Mouse (Mus musculus) embryonic facial prominence, embryonic 13.5 days (tissue): ENCODE measurements around the gene Slc5a1. TPM values are rescaled to one million over a fixed set of nuclear protein-coding genes. Genes with fewer than 3 reads are reported as not detected.

Experiments used
- ATAC-seq: fragments of 200-750 bp; cut with Nextera tagmentation; 2 replicates; pipeline ENCODE4 v1.8.0; 2017; ENCODE audit warnings: low read depth; ENCODE audit not compliant: insufficient number of reproducible peaks, insufficient read depth, low FRiP score, low TSS enrichment
- H3K27ac ChIP-seq: fragments of 300-500 bp; sonication (generic); 2 replicates; pipeline ENCODE4 v1.5.1; 2015; ENCODE audit warnings: moderate library complexity, mild to moderate bottlenecking, inconsistent platforms
- H3K27me3 ChIP-seq: fragments of 300-500 bp; sonication (generic); 2 replicates; pipeline ENCODE4 v1.6.1; 2015; ENCODE audit warnings: mild to moderate bottlenecking, inconsistent platforms
- H3K36me3 ChIP-seq: fragments of 300-500 bp; sonication (generic); 2 replicates; pipeline ENCODE4 v1.6.1; 2015; ENCODE audit warnings: mild to moderate bottlenecking, inconsistent platforms
- H3K4me1 ChIP-seq: fragments of 300-500 bp; sonication (generic); 2 replicates; pipeline ENCODE4 v1.6.1; 2015; ENCODE audit warnings: inconsistent platforms
- H3K4me2 ChIP-seq: fragments of 300-500 bp; sonication (generic); 2 replicates; pipeline ENCODE4 v1.6.1; 2015; ENCODE audit warnings: moderate library complexity, mild to moderate bottlenecking, inconsistent platforms
- H3K4me3 ChIP-seq: fragments of 300-500 bp; sonication (generic); 2 replicates; pipeline ENCODE4 v1.5.1; 2015; ENCODE audit warnings: mild to moderate bottlenecking, inconsistent platforms
- H3K9ac ChIP-seq: fragments of 300-500 bp; sonication (generic); 2 replicates; pipeline ENCODE4 v1.6.1; 2015; ENCODE audit warnings: mild to moderate bottlenecking, inconsistent platforms
- H3K9me3 ChIP-seq: fragments of 300-500 bp; sonication (generic); 2 replicates; pipeline ENCODE4 v1.6.1; 2016; ENCODE audit warnings: inconsistent platforms
- WGBS: fragments of 180-500 bp; shearing (Covaris S2); methylation state at CpG from one replicate; pipeline ENCODE4 v1.1.7; 2015; ENCODE audit warnings: mixed read lengths; 5-methylcytosine and 5-hydroxymethylcytosine counted together
- polyA plus RNA-seq: library from polyadenylated mRNA; unstranded; fragments of >200 nt; fragmentation: Nextera tagmentation; extraction: Ambion mirVana; gene quantifications from 2 replicates; pipeline ENCODE4 v1.2.1, GENCODE M21; 2015

Gene Slc5a1
- polyA plus RNA-seq, 1 experiment from 2014 or later, result 0.13 TPM

GRCm38 (mm10) chr5:33107056-33107455 lies 3.0 kb downstream of the Slc5a1 start:
- no peak overlapping the region for H3K4me3 ChIP-seq
- H3K9ac ChIP-seq, result no peak overlapping the region
- no peaks in the 10 kb centered on the region for H3K9me3 ChIP-seq
- no peaks in the 10 kb centered on the region for H3K36me3 ChIP-seq
- WGBS, result 73% methylated on average over 6 of the region's 6 CpGs
- ATAC-seq, result no peak
- no peak overlapping the region for H3K27ac ChIP-seq
- peaks cover 11% of the 10 kb centered on the region; the same call in 1 of the 2 replicates for H3K4me1 ChIP-seq
- no peak overlapping the region for H3K4me2 ChIP-seq
- H3K27me3 ChIP-seq, result peaks cover 43% of the 10 kb centered on the region

- Histone ChIP-seq H3K27me3 (peaks cover 35% of the 10 kb centered on the region), H3K9ac (no peak overlapping the region), H3K9me3 (no peaks in the 10 kb centered on the region), H3K36me3 (no peaks in the 10 kb centered on the region), H3K27ac (no peak overlapping the region), H3K4me2 (no peak overlapping the region), H3K4me3 (no peak overlapping the region), H3K4me1 (peaks cover 9% of the 10 kb centered on the region; the same call in 1 of the 2 replicates)
- 60% methylated on average over 14 of the region's 14 CpGs for WGBS
- no peak for ATAC-seq
These were observed 3.9 kb downstream of the Slc5a1 start for GRCm38 (mm10) chr5:33107778-33108405.

- Histone ChIP-seq H3K9me3 (no peaks in the 10 kb centered on the region), H3K9ac (no peak overlapping the region)
- ATAC-seq, result no peak
These were observed 17.9 kb downstream of the Slc5a1 start for GRCm38 (mm10) chr5:33121871-33122315.

GRCm38 (mm10) chr5:33123658-33124057 lies 19.6 kb downstream of the Slc5a1 start:
- 73% methylated on average over 3 of the region's 3 CpGs for WGBS
- no peak for ATAC-seq
- H3K4me1 ChIP-seq, result no peaks in the 10 kb centered on the region
- no peak overlapping the region for H3K4me2 ChIP-seq
- H3K36me3 ChIP-seq, result no peaks in the 10 kb centered on the region
- no peak overlapping the region for H3K4me3 ChIP-seq
- no peak overlapping the region for H3K9ac ChIP-seq
- H3K9me3 ChIP-seq, result no peaks in the 10 kb centered on the region
- no peaks in the 10 kb centered on the region for H3K27me3 ChIP-seq
- H3K27ac ChIP-seq, result no peak overlapping the region

More at GRCm38 (mm10) chr5:33121871-33122315, 17.9 kb downstream of the Slc5a1 start:
- Histone ChIP-seq H3K27me3 (no peaks in the 10 kb centered on the region), H3K4me3 (no peak overlapping the region), H3K27ac (no peak overlapping the region), H3K4me1 (peaks cover 10% of the 10 kb centered on the region), H3K4me2 (no peak overlapping the region), H3K36me3 (no peaks in the 10 kb centered on the region)
- 51% methylated on average over 4 of the region's 4 CpGs for WGBS

- H3K4me3 ChIP-seq, result no peak overlapping the region
- no peak overlapping the region for H3K27ac ChIP-seq
- no peaks in the 10 kb centered on the region for H3K9me3 ChIP-seq
- H3K9ac ChIP-seq, result no peak overlapping the region
- no peak for ATAC-seq
- no peaks in the 10 kb centered on the region for H3K36me3 ChIP-seq
- H3K4me2 ChIP-seq, result no peak overlapping the region
- no peaks in the 10 kb centered on the region for H3K4me1 ChIP-seq
- H3K27me3 ChIP-seq, result no peaks in the 10 kb centered on the region
- WGBS, result 87% methylated on average over 4 of the region's 4 CpGs
These were observed 21.3 kb downstream of the Slc5a1 start for GRCm38 (mm10) chr5:33125318-33125717.

GRCm38 (mm10) chr5:33134132-33134531 lies 30.1 kb downstream of the Slc5a1 start:
- H3K4me2 ChIP-seq, result no peak overlapping the region
- WGBS, result 90% methylated on average over 4 of the region's 4 CpGs
- H3K27me3 ChIP-seq, result no peaks in the 10 kb centered on the region
- H3K4me3 ChIP-seq, result no peak overlapping the region
- ATAC-seq, result no peak
- no peak overlapping the region for H3K27ac ChIP-seq
- H3K9ac ChIP-seq, result no peak overlapping the region
- no peaks in the 10 kb centered on the region for H3K9me3 ChIP-seq
- H3K4me1 ChIP-seq, result no peaks in the 10 kb centered on the region
- no peaks in the 10 kb centered on the region for H3K36me3 ChIP-seq

- no peak for ATAC-seq
These were observed 31.6 kb downstream of the Slc5a1 start for GRCm38 (mm10) chr5:33135611-33136010.

GRCm38 (mm10) chr5:33142790-33143455 lies 38.9 kb downstream of the Slc5a1 start:
- no peaks in the 10 kb centered on the region for H3K4me1 ChIP-seq
- no peak overlapping the region for H3K4me3 ChIP-seq
- no peaks in the 10 kb centered on the region for H3K36me3 ChIP-seq
- H3K9ac ChIP-seq, result no peak overlapping the region
- H3K9me3 ChIP-seq, result no peaks in the 10 kb centered on the region
- H3K4me2 ChIP-seq, result no peak overlapping the region
- 0 out of 2 replicates have a peak, but pooled peaks cover 3% of the 10 kb centered on the region for H3K27me3 ChIP-seq
- no peak overlapping the region for H3K27ac ChIP-seq
- ATAC-seq, result no peak
- 60% methylated on average over 7 of the region's 7 CpGs for WGBS

More at GRCm38 (mm10) chr5:33135611-33136010, 31.6 kb downstream of the Slc5a1 start:
- Histone ChIP-seq H3K4me2 (no peak overlapping the region), H3K36me3 (no peaks in the 10 kb centered on the region), H3K27me3 (0 out of 2 replicates have a peak, but pooled peaks cover 3% of the 10 kb centered on the region), H3K9ac (no peak overlapping the region), H3K4me1 (no peaks in the 10 kb centered on the region), H3K27ac (no peak overlapping the region), H3K4me3 (no peak overlapping the region), H3K9me3 (no peaks in the 10 kb centered on the region)
- 85% methylated on average over 5 of the region's 5 CpGs for WGBS

- Histone ChIP-seq H3K27ac (no peak overlapping the region), H3K4me1 (no peaks in the 10 kb centered on the region), H3K27me3 (0 out of 2 replicates have a peak, but pooled peaks cover 3% of the 10 kb centered on the region), H3K36me3 (no peaks in the 10 kb centered on the region), H3K4me2 (no peak overlapping the region), H3K4me3 (no peak overlapping the region), H3K9ac (no peak overlapping the region), H3K9me3 (no peaks in the 10 kb centered on the region)
- WGBS, result 50% methylated on average over 5 of the region's 5 CpGs
- ATAC-seq, result no peak
These were observed 40.0 kb downstream of the Slc5a1 start for GRCm38 (mm10) chr5:33144025-33144424.

- no peak overlapping the region for H3K4me3 ChIP-seq
These were observed 42.8 kb downstream of the Slc5a1 start for GRCm38 (mm10) chr5:33146837-33147236.

GRCm38 (mm10) chr5:33147691-33148090 lies 43.7 kb downstream of the Slc5a1 start:
- Histone ChIP-seq H3K4me2 (no peak overlapping the region), H3K27me3 (no peaks in the 10 kb centered on the region), H3K27ac (no peak overlapping the region), H3K36me3 (no peaks in the 10 kb centered on the region), H3K9me3 (no peaks in the 10 kb centered on the region), H3K4me3 (no peak overlapping the region), H3K4me1 (no peaks in the 10 kb centered on the region), H3K9ac (no peak overlapping the region)
- 74% methylated on average over 6 of the region's 6 CpGs for WGBS
- no peak for ATAC-seq

More at GRCm38 (mm10) chr5:33146837-33147236, 42.8 kb downstream of the Slc5a1 start:
- no peak for ATAC-seq
- 88% methylated on average over 9 of the region's 9 CpGs for WGBS
- Histone ChIP-seq H3K36me3 (no peaks in the 10 kb centered on the region), H3K4me2 (no peak overlapping the region), H3K9me3 (no peaks in the 10 kb centered on the region), H3K27me3 (no peaks in the 10 kb centered on the region), H3K9ac (no peak overlapping the region), H3K27ac (no peak overlapping the region), H3K4me1 (no peaks in the 10 kb centered on the region)

- Histone ChIP-seq H3K4me2 (no peak overlapping the region), H3K27me3 (peaks cover 4% of the 10 kb centered on the region; the same call in 1 of the 2 replicates), H3K9ac (no peak overlapping the region), H3K9me3 (no peaks in the 10 kb centered on the region), H3K27ac (no peak overlapping the region), H3K4me1 (no peaks in the 10 kb centered on the region), H3K36me3 (no peaks in the 10 kb centered on the region), H3K4me3 (no peak overlapping the region)
- ATAC-seq, result no peak
- WGBS, result 53% methylated on average over 7 of the region's 7 CpGs
These were observed 89.5 kb downstream of the Slc5a1 start for GRCm38 (mm10) chr5:33193567-33193966.
